Mouse (Mus musculus) lung, postnatal 25 days (tissue): ENCODE data around the gene Pld6.

Experiments used
- DNase-seq: peaks from one replicate; pipeline ENCODE4 v3.0.0; 2022; ENCODE audit warnings: low spot score

Gene Pld6

DNA sequence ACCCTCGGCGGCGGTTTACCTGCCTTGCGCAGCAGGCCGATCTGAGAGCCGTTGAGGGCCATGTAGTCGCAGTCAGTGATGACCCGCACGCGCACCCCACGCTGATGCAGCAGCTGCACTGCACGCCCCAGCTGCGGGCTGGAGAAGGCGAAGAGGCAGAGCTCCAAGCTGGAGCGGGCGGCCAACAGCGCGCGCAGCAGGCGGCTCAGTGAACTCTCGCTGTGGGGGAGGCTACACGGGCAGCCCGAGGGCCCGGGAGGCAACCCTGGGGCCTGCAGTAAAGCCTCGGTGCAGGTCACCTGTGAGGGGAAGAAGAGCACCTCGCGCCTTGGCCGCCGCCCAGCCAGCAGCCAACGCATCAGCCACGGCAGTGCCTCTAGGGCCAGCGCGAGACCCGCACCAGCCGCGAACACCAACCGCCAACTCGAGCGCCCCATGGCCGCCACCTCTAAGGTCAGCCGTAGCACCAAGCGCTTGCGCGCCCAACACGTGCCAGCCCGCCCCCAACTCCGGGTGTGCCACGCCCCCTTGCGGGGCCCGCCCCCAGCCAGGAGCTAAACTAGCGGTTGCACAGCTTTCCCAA is at the start of gene Pld6:
Pld6 (minus strand) TSS at position 447 of the 583 bp plus-strand sequence.
- peak; percentile 68 for DNase-seq

DNA sequence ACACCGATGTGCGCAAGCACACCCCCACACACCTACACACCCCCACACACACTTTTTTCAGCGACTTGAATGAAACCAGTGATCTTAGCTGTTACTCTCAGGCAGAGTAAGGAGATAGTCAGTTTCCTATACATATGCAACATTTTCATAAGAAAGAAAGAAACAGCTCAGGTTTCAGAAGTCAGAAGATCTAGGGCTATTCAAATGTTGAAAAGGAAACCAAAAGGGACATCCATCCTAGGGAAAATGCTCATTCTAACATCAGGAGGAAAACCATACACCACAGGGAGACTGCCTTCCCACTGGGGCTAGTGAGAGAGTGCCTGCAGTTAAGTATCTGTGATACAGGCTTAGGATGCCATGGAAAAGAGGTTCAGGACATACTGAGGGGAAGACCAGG is 34.2 kb upstream of the Pld6 start:
- no peak for DNase-seq

DNA sequence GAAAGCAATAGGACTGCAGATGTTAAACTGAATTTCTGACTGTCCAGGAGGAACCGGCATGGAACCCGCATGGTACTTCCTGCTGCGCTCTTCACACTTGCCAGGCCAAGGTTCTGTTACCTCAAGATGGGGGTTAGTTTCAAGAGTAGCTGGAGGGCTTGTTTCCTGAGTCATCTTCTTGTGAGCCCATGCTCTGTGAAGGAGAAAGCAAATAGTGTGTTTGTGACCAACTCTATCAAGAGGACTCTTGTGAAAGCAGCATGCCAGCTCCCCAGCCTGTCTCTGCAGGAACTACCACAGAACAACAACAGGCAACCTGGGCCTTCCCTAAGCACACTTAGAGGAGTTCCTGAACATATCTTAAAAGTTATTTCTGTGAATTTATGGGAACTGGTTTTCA is 30.5 kb upstream of the Pld6 start:
- peak; percentile 54 for DNase-seq

DNA sequence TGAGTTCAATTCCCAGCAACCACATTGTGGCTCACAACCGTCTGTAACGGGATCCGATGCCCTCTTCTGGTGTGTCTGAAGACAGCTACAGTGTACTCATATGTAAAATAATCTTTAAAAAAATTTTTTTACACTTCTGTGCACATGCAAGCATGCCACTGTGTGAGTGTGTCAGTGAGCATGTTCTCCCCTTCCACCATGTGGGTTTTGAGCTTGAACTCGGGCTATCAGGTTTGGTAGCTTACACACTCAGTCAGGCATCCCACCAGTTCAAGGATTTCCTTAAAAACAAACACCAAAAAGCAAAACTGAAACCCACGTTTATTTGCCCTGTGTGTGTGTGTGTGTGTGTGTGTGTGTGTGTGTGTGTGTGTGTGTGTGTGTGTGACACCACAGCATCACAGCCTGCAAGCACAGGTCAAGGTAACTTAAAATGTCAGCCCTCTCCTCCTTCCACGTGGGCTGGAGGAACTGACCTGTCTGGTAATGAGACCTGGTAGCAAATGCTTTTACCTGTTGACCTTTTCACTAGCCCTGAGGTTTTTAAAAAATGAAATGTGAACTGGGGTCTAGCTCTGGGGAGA is 28.1 kb upstream of the Pld6 start:
- DNase-seq: no peak

DNA sequence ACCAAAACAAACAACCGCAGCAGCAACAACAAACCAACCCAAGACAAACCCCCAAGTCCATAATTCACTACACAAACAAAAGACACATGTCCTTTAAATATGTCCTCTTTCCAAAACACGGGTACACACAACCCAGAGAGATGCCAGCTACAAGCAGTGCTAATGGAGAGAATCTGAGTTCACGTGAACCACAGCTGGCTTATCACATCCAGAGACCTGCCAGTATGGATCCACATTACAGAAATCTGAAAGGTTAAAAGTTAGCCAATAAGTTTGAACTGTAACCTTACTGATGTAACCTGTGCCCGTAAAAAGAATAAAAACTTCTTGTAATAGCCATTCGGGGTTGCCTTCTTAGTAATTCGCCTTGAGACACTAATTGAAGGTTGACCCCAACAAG is 27.5 kb upstream of the Pld6 start:
- DNase-seq: no peak

DNA sequence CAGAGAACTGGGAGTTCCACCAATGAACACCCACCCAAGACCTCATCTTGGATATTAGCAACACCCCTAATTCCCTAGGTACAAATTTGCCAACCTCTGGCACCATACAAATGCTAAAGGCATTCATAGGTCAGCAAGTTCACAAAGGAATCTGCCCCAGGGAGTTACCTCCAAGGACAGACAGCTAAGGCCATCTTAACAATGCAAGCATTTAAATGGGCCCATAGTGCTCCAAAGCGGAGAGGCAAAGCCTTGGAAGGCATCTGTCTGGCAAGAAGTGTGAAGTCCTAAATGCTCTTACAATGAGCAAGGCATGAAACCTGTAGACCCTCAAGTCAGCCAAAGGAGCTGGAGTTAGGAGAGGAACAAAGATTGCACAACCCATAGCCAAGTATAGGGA is 26.9 kb upstream of the Pld6 start:
- no peak for DNase-seq

DNA sequence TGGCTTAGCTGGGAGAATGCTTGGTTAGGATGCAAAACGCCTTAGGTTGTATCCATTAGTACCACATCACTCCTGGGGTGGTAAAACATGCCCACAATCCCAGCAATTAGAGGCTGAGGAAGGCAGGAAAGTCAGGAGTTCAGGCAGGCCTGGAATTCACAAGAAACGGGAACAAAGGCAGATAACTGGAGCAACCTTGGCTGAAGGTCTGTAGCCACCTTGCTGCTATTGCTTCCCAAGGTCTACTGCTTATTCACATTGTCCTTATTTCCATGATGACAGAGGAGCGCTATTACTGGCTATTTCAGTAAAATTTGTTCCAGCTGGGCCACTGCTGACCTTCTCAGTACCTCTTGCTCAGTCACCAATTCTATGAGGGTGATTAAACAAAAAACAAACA is 25.8 kb upstream of the Pld6 start:
- no peak for DNase-seq

DNA sequence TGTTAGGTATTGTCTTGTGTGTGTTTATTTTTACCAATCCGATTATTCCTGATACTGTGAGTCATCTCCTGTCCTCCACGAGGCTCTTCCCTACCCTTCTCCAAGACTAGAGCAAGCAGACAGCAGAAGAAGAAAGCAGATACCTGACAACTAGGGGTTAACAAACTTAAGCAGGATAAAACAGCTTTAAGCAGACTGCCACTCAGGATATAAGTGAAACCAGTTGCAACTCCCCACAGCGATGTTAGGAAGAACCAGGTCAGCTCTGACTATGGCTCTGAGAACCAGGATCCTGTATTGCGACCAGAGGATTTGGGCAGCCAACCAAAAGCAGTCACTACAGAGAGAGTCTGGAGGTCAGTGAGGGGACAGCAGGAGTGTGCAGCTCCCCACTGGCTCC is 23.8 kb upstream of the Pld6 start:
- DNase-seq: no peak

DNA sequence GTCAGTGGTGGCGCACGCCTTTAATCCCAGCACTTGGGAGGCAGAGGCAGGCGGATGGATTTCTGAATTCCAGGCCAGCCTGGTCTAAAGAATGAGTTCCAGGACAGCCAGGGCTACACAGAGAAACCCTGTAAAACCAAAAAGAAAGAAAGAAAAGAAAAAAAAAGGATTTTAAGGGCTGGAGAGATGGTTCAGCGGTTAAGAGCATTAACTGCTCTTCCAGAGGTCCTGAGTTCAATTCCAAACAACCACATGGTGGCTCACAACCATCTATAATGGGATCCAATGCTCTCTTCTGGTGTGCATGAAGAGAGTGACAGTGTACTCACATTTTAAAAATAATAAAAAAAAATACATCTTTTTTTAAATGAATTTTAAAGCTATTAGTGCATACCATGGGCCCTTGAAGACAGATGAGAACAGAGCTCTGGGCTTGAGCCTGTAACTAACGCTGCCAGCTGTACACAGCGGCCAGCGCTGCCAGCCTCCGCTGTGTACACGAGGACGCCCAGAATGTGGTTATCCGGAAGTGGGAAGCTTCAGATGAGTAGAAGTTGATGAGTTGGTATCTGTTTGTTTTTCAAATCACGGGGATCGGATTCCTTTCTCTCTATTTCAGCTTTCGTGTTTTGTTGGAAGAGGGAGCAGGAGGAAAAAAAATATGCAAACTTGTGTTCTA is 23.2 kb upstream of the Pld6 start:
- no peak for DNase-seq

DNA sequence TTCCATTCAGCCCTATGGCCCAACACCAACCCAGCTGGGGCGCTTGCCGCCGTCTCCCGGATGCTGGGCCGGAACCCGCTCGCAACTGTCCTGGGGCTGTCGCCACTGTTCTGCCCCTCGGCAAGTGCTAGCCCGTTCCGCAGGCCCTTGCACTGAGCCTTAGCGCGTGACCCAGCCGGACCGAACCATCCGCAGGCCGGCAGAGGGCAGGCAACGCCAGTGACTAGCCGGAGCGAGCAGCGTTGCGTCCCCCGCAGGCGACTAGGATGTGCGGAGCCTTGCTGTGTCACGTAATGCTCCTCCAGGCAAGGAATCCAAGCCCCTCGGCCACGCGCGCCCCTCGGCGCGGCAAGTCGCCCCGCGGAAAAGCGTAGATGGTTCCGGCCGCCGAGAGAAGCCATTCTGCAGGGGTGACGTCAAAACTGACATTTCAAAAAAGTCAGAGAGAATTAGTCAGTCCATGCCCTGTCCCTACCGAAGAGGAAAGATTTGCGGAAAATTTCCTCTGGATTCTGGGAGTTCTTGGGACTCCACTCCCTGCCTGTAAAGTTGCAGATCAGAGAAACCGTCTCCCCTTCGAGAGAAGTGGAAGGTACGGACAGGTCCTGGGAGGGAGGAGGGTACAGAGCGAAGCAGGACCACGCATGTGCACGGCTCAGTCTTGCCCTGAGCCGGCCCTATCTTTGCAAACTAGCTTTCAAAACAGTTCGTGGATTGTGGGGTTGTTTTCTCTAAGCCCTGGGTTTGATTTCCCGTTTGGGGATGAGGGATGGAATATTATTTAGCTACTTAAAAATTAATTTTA is 22.4 kb upstream of the Pld6 start, which contains the start of gene Flcn:
Flcn (minus strand) TSS at position 347 of the 805 bp plus-strand sequence.
- peak; percentile 86 for DNase-seq

DNA sequence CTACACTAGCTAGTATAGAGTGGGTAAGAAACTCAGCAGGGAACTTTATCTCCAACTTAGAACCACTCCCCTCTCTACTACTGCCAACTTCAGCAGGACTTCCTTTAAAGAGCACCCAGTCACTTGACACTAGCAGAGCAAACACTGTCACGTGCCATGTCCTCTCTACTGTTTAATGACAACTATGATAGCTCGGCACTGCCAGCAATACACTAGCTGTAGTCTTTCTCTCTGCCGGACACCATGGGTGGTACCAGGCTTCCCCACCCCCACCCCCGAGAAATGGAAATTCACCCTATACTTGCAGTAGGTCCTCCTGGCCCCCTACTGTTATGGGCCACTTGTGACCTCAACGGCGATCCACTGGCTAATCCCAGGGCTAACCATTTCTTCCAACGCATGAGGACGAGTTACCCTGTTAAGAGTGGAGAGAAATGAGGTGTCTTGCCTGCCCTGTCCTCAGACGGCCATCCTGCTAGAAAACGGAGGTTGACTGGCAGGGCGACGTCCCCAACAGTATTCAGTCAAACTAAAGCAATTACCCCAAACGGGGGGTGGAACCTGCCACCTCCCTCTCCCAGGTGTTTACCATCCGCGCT is 21.7 kb upstream of the Pld6 start:
- DNase-seq: peak; percentile 83

DNA sequence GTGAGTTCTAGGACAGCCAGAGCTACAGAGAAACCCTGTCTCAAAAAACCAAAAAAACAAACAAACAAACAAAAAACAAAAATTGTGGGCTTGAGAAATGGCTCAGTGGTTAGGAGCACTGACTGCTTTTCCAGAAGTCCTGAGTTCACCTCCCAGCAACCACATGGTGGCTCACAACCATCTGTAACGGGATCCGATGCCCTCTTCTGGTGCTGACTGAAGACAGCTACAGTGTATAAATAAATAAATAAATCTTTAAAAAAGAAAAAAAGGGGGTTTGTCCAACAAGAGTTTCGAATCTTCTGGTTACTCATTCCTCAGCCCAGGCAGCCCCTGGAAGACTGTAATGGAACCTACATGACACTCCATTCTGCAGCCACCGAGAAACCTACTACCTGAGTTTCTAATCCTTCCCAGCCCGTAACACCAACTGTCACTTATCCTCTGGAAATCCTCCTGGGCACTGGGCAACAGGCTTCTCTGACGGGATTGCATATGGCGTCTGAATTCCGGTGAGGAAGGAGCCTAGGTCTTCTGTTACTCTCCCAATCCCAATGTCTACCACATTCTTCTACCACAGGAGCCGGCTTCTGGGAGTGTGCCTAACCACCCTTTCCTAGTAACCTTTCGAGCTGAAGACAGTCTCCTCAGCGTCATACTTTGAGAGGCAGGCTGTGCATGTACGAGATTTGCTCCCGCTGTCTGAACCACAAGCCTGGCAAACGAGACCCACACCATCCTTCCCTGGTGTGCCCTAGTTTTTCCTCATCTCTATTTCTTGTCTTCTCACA is 20.9 kb upstream of the Pld6 start:
- no peak for DNase-seq

DNA sequence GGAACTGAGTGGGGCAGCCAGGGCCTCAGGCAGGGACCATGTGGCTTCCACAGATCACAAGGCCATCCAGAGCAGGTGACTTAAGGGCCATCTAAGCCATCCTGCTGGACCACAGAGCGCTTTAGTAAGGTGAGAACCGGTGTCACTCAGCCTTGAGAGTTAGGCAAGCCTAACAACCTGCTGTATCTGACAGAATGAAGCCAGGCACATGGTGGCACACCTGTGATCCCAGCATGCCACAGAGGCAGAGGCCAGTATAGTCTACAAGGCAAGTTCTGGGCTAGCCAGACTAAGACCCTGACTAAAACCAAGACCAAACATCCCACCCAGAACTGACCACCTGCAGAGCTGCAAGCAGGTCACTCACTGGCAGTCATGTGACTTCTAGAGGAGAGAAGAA is 18.2 kb upstream of the Pld6 start:
- DNase-seq: no peak

DNA sequence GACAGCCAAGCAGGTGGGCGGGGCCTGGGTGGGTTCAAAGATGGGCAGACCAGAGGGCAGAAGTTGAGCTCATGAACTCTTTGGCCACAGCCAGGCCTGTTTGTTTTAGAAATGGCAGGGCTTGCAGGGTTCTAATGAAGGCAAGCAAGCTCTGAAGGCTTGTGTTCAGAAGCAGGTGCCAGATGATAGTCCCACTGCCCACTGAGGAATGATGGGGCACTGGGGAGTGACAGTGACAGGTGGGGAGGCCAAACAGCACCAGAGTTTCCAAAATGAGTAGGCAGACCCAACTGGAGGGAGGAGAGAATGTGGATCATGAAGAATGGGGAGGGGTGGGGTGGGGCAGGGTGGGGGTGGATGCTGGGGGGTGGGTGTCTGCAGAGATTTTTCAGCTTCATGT is 17.8 kb upstream of the Pld6 start:
- no peak for DNase-seq

DNA sequence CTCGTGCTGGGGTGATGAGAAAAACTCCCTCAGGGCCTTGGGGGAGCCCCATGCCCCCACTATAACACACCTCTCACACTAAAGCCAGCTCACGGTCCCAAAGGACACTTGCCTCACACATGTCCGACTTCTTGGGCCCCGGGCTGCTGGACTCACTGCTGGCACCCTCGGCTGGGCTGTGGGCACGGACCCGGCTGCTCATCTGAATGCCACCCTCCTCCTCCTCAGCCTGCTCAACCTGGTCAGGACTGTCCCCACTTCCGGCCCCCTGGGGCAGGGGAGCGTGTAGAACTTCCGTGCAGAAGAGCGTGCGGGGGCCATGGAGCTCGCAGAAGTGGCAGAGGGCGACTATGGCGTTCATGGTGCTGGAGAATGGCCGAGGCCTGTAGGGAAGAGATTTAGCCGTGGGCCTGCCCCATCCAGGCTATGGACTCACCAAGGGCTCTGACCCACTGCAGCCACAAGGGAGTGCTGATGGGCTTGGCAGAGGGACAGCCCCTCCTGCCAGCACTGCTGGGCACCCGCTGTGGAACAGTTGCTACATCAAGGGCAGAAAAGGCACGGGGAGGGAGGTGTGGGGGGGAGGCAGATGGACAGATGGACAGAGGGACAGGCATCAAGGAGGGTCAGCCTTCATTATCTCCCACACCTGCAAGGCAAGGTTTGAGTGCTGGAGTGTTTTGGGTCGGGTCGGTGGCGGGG is 17.1 kb upstream of the Pld6 start:
- DNase-seq: no peak

DNA sequence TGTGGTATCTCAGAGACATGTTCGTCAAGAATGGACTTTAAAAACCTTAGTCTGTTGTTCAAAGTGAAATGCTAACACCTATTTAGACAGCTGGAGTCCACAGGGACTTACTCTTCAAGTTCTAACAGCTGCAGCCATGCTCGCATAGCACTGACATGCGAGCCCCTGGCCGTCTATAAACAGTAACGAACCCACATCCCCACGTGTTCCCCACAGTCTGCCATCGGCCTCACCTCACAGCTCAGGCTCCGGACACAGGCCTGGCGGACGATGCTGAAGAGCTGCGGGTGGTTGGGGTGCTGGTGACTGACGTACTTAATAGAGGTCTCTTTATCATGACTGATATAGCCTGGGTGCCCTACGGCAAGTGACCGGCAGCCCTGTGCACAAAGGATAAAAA is 16.1 kb upstream of the Pld6 start:
- DNase-seq: no peak

DNA sequence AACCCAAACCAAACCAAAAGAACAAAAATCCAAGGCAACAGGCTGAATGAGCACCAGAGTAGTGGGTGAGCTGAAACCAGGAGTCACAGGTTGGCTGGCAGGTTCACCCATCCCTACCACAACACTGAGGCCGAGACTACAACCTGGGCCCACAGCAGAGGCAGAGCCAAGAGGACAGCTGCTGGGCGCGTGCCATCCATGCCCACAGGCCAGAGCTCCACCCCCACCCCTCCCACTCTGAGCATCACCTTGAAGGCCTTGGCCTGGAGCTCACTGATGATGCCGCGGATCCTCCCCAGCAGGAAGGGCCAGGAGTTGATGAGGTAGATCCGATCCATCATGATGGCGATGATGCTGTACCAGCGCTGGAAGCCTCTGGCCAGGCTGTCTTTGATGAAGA is 14.4 kb upstream of the Pld6 start:
- DNase-seq: no peak

DNA sequence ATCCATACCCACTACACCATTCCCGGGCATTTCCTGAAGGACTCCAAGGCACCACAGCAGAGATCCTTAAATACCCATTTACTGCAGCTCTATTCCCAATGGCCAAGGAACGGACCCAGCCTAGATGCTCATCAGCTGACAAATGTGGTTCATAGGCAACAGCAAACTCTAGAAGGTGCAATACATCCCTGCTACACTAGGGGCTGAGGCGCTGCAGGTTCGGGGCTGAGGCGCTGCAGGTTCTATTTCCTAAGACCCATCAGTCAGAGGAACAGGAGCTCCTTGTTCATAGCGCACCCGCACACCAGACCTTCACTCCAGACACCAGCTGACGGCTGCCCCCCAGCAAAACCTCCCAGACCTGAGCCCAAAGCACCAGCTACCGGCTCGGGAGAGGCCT is 13.0 kb upstream of the Pld6 start:
- no peak for DNase-seq

DNA sequence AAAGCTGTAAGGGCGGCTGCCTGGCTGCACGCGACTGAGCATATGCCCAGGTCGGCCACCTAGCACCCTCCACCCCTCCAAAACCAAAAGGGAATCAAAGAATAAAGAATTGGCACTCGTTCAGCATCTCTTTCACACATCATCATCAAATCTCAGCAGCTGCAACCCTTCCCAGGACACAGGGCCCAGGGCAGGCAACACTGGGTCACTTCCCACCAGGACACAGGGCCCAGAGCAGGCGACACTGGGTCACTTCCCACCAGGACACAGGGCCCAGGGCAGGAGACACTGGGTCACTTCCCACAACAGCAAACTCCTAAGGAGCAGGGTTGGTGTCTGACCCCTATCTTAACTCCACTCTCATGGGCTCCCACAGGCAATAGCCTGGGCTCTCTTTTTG is 5.9 kb upstream of the Pld6 start:
- no peak for DNase-seq

DNA sequence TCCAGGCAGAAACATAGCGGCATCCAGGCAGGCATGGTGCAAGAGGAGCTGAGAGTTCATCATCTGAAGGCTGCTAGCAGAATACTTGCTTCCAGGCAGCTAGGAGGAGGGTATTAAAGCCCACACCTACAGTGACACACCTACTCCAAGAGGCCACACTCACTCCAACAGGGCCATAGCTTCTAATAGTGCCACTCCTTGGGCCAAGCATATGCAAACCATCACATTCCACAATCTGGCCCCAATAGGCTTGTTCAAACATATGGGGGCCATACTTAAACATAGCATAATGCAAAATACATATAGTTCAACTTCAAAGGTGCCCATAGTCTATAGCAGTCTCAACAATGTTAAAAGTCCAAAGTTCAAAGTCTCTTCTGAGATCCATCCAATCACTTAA is 1.9 kb upstream of the Pld6 start:
- DNase-seq: no peak
